Mouse (Mus musculus) thymus, postnatal 4 days (tissue): Measurements from ENCODE around the gene Kcnip3.

ENCODE experiments used
- DNase-seq: peaks from one replicate; pipeline ENCODE4 v3.0.0; 2021

The Kcnip3 gene

GRCm38 (mm10) chr2:127462314-127462713 is 59.6 kb downstream of the Kcnip3 start:
- DNase-seq = peak; percentile 71

GRCm38 (mm10) chr2:127461351-127461750 is 60.5 kb downstream of the Kcnip3 start:
- no peak for DNase-seq

GRCm38 (mm10) chr2:127459341-127459740 is 62.6 kb downstream of the Kcnip3 start:
- DNase-seq = no peak

DNA sequence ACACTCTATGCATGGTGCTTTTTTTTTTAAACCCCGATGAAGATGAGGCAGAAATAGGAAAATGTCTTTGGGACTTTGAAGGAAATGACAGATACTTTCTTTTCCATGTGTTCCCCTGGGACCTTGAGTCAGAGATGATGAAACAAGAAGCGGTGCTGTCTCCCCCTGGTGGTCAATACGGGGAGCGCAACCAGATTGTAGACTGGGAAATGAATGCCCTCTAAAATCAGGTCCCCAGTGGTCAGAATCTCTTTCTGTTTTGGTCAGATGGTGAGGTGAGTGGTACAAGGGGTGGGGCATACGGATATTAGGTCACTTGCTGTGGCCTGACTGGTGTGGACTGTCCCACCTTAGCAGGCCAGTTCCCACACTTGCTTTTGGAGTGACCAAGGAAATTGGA is 68.1 kb downstream of the Kcnip3 start:
- DNase-seq = peak; percentile 74

DNA sequence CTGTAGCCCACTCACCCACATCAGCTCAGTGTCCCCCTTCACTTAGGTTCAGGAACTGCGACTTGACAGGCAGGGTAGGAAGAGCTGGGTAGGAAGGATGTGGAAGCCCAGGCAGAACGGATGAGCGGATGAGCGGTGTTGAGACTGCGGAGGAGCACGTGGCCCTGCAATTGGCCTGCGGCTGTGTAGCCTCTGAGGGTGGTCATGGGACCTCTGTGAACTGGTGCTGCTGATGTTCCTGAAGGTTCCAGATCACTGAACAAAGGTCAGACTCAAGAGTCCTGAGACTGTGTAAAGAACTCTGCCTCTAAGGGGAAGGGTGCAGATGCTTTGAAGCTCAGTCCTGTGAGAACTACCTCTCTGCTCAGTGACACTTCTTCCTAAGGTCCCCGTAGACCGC is 68.8 kb downstream of the Kcnip3 start:
- no peak for DNase-seq

- DNase-seq = no peak
Measured at GRCm38 (mm10) chr2:127451748-127452147, 70.1 kb downstream of the Kcnip3 start.

- DNase-seq = no peak
Measured at GRCm38 (mm10) chr2:127449691-127450090, 72.2 kb downstream of the Kcnip3 start.

GRCm38 (mm10) chr2:127446847-127447246 is 75.0 kb downstream of the Kcnip3 start:
- no peak for DNase-seq

- peak; percentile 93 for DNase-seq
Measured at GRCm38 (mm10) chr2:127444055-127444789, 77.7 kb downstream of the Kcnip3 start, which contains the start of gene Fahd2a. Gene Fahd2a, minus strand, starts transcription at chr2:127444565.

DNA sequence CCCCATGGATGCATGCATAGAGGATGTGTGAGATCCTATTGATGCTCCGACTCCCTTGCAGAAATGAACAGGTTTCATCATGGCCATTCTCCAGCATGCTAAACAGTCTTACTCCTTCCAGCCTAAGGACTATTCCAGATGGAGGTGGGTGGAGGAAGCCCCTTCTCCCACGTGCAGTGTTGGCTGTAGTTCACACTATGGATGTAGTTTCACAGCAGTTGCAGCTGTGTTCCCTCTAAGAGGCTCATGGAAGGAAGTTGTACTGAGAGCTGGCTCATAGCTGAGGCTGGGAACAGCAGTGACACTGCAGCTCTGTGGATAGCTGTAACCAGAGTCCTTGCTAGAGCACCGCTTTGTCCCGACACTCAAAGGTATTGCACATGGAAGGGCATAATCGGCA is 84.2 kb downstream of the Kcnip3 start:
- no peak for DNase-seq

GRCm38 (mm10) chr2:127435554-127435953 is 86.3 kb downstream of the Kcnip3 start:
- no peak for DNase-seq

GRCm38 (mm10) chr2:127435135-127435534 is 86.8 kb downstream of the Kcnip3 start:
- peak; percentile 79 for DNase-seq

GRCm38 (mm10) chr2:127433487-127434295 is 88.2 kb downstream of the Kcnip3 start:
- DNase-seq = no peak

GRCm38 (mm10) chr2:127430238-127430637 is 91.7 kb downstream of the Kcnip3 start:
- peak; percentile 38 for DNase-seq

GRCm38 (mm10) chr2:127424977-127425376 is 96.9 kb downstream of the Kcnip3 start, which contains the start of gene Gpat2:
Gene Gpat2, plus strand, starts transcription at chr2:127425199.
- DNase-seq = peak; percentile 15

DNA sequence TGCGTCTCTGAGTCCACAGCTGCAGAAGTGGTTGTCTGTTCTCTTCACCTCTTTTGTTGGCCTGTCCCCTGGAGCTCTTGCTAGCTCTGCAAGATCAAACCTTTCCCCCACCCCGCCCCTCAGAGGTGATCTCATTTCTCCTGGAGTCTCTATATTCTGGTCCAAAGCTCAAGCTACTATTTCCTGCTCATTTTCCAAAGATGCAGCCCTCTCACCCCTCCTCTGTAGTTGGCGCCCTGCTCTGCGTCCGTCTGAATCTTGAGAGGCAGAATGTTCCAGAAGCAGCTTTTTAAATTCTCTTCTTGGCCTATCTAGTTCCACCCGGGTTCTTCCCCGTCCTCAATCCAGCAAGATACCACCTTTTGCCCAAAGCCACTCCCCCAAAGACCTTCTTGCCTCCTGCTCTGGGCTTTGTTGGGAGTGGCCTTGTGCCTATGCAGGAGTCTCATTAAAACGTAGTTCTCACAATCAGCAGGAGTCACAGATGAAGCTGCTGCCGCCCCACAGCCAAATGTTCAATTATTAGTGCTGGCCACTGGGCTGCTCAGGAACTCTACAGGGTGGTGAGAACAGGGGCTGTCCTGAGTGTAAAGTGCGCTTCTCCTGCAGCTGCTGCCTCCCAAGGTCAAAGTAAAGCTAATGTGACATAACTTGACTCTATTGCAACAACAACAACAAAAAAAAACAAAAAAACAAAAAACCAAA is 103.5 kb downstream of the Kcnip3 start:
- no peak for DNase-seq

GRCm38 (mm10) chr2:127416706-127417105 is 105.2 kb downstream of the Kcnip3 start:
- no peak for DNase-seq

- no peak for DNase-seq
Measured at GRCm38 (mm10) chr2:127415806-127416205, 106.1 kb downstream of the Kcnip3 start.

DNA sequence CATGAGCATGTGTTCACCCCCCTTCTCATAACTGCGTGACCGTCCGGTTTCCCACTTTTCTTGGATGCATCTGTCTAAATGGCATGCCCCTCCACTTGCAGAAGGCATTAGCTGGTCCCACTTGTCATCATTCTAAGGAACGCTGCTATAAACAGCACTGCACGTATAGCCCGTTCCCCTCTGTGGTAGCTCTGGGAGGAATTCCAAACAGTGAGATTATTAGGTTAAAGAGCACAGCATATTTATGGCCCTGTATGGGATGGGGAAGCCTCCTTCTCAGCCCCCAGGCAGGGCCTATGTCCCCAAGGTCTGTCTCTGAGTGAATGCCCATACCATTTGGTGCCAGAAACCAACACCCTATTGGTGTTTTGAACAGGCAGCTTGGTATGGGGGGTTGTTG is 110.8 kb downstream of the Kcnip3 start:
- DNase-seq = no peak
